Mouse (Mus musculus) forebrain, embryonic 10.5 days (tissue): ENCODE measurements around the gene Cdca7l. TPM values are rescaled to one million over a fixed set of nuclear protein-coding genes. Genes with fewer than 3 reads are reported as not detected.
A peak's percentile ranks its signal among the peaks of the same experiment; 100 is the strongest.

Source experiments
- DNase-seq: peaks from one replicate; pipeline ENCODE4 v3.0.0-alpha.2; 2017; ENCODE audit warnings: low spot score; ENCODE audit errors: extremely low spot score
- H3K27ac ChIP-seq: fragments of 300-500 bp; sonication (generic); 2 replicates; pipeline ENCODE4 v1.5.1; 2016; ENCODE audit warnings: mild to moderate bottlenecking
- H3K27me3 ChIP-seq: fragments of 300-500 bp; sonication (generic); 2 replicates; pipeline ENCODE4 v1.6.1; 2016; ENCODE audit warnings: mild to moderate bottlenecking; ENCODE audit not compliant: poor library complexity, severe bottlenecking
- H3K36me3 ChIP-seq: fragments of 300-500 bp; sonication (generic); replicated peaks from 2 replicates; pipeline ENCODE4 v1.6.1; 2016; ENCODE audit warnings: mild to moderate bottlenecking, moderate library complexity
- H3K4me1 ChIP-seq: fragments of 300-500 bp; sonication (generic); 2 replicates; pipeline ENCODE4 v1.6.1; 2016
- H3K4me3 ChIP-seq: fragments of 300-500 bp; sonication (generic); 2 replicates; pipeline ENCODE4 v1.5.1; 2016; ENCODE audit warnings: mild to moderate bottlenecking, moderate library complexity
- H3K9me3 ChIP-seq: fragments of 300-500 bp; sonication (generic); 2 replicates; pipeline ENCODE4 v1.6.1; 2016; ENCODE audit warnings: mild to moderate bottlenecking, moderate library complexity
- WGBS: fragments of 180-500 bp; shearing (Covaris S2); methylation state at CpG from one replicate; pipeline ENCODE4 v1.1.7; 2016; 5-methylcytosine and 5-hydroxymethylcytosine counted together
- polyA plus RNA-seq: library from polyadenylated mRNA; unstranded; fragments of >200 nt; fragmentation: Nextera tagmentation; extraction: Ambion mirVana; gene quantifications from 2 replicates; pipeline ENCODE4 v1.2.1, GENCODE M21; 2016

Cdca7l gene
- polyA plus RNA-seq, 1 experiment from 2014 or later: 74.2 TPM

DNA sequence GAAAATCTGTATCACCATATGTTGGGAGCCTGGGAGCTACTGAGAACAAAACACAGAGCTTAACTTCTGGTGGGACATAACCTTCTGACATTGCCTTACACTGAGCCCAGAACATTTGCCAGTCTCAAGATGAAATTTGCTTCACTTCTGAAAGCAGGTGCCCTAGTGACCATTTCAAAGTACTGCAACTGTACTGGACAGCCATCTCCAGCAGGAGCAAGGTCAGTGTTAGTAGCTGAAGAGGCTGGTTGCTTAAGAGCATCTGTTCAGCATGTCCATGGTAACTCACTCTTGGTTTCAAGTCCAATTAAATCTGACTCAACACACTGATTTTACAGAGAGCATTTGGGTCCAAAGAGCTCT lies 16.8 kb downstream of the Cdca7l start:
- DNase-seq: no peak
- peaks cover 13% of the 10 kb centered on the region for H3K27me3 ChIP-seq
- no peak overlapping the region for H3K4me3 ChIP-seq
- H3K9me3 ChIP-seq: no peaks in the 10 kb centered on the region
- no peaks in the 10 kb centered on the region for H3K36me3 ChIP-seq
- no peak overlapping the region for H3K27ac ChIP-seq
- no peaks in the 10 kb centered on the region for H3K4me1 ChIP-seq

DNA sequence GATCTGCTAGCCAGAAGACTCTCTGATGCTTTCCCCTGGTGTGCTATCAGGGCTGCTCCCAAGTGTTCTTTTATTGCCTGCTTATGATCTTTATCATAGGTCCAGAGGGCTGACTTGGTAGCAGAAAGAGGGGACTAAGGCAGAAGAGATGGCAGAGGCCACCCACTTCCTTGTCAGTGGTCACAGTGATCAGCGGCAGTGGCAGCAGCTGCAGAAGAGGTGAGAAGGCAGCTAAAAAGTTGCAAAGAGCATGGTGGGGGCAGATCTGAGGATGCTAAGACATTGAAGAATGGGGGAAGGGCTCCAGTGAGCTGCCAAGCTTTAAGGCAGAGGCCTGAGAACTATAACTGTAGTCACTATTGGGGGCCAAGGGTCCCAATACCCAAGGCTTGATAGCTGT lies 17.3 kb downstream of the Cdca7l start:
- H3K27me3 ChIP-seq: peaks cover 13% of the 10 kb centered on the region
- no peaks in the 10 kb centered on the region for H3K36me3 ChIP-seq
- 83% methylated on average over 1 of the region's 1 CpGs for WGBS

DNA sequence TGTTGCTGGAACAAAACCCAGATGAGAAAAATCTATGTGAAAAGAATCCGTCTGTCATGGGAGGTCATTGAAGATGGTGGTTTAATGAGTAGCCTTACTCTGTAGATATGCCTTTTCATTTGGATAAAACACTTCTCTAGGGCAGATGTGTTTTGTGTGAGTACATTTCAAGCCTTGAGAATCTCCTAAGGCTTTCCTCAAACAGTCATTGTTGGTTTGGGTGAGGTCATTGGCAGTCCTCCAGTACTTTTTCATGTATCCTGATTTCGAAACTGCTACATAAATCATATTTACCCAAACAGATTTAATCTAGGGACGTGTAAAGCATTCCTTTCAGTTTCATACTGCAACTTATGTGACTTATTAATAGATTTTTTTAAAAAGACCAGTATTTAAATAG lies 24.3 kb downstream of the Cdca7l start:
- H3K9me3 ChIP-seq: no peaks in the 10 kb centered on the region
- DNase-seq: no peak
- H3K27me3 ChIP-seq: no peaks in the 10 kb centered on the region
- H3K4me3 ChIP-seq: no peak overlapping the region
- WGBS: 92% methylated on average over 3 of the region's 3 CpGs
- H3K36me3 ChIP-seq: no peaks in the 10 kb centered on the region
- no peak overlapping the region for H3K27ac ChIP-seq
- H3K4me1 ChIP-seq: no peaks in the 10 kb centered on the region

More for the DNA sequence above, 17.3 kb downstream of the Cdca7l start:
- H3K4me3 ChIP-seq: no peak overlapping the region
- no peaks in the 10 kb centered on the region for H3K9me3 ChIP-seq
- no peak for DNase-seq
- no peaks in the 10 kb centered on the region for H3K4me1 ChIP-seq
- no peak overlapping the region for H3K27ac ChIP-seq

GRCm38 (mm10) chr12:117831351-117831961 lies 27.4 kb downstream of the Cdca7l start:
- Histone ChIP-seq H3K27me3 (no peaks in the 10 kb centered on the region), H3K27ac (no peak overlapping the region), H3K4me1 (no peaks in the 10 kb centered on the region), H3K4me3 (no peak overlapping the region), H3K9me3 (no peaks in the 10 kb centered on the region), H3K36me3 (no peaks in the 10 kb centered on the region)
- WGBS: 83% methylated on average over 8 of the region's 8 CpGs
- no peak for DNase-seq

DNA sequence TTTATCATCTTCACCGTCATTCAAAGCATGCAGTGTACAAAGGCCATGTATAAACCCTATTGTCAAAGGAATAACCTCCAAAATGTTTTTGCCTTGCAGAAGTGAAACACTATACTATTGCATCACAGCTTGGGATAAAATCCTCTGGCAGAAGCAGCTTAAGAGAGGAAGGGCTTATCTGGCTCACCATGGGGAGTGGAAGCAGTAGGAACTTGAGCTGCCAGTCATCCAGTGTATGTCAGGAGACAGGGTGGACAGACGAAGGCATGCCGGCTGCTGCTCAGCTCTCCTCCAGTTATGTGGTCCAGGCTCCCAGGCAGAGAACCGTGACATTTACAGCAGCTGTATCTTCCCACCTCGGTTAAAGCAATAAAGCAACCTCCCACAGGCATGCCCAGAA lies 28.1 kb downstream of the Cdca7l start:
- WGBS: 70% methylated on average over 5 of the region's 5 CpGs
- DNase-seq: no peak
- H3K36me3 ChIP-seq: no peaks in the 10 kb centered on the region
- H3K4me3 ChIP-seq: no peak overlapping the region
- no peaks in the 10 kb centered on the region for H3K27me3 ChIP-seq
- no peaks in the 10 kb centered on the region for H3K9me3 ChIP-seq
- no peaks in the 10 kb centered on the region for H3K4me1 ChIP-seq
- no peak overlapping the region for H3K27ac ChIP-seq

- WGBS: 83% methylated on average over 2 of the region's 2 CpGs
- H3K27ac ChIP-seq: no peak overlapping the region
- no peaks in the 10 kb centered on the region for H3K9me3 ChIP-seq
- no peaks in the 10 kb centered on the region for H3K4me1 ChIP-seq
- no peaks in the 10 kb centered on the region for H3K27me3 ChIP-seq
- no peaks in the 10 kb centered on the region for H3K36me3 ChIP-seq
- no peak for DNase-seq
- no peak overlapping the region for H3K4me3 ChIP-seq
These were observed 30.6 kb downstream of the Cdca7l start for GRCm38 (mm10) chr12:117834652-117835051.

GRCm38 (mm10) chr12:117835371-117835770 lies 31.3 kb downstream of the Cdca7l start:
- no peak for DNase-seq
- no peaks in the 10 kb centered on the region for H3K4me1 ChIP-seq
- no peak overlapping the region for H3K27ac ChIP-seq
- WGBS: 80% methylated on average over 10 of the region's 10 CpGs
- H3K27me3 ChIP-seq: no peaks in the 10 kb centered on the region
- H3K9me3 ChIP-seq: no peaks in the 10 kb centered on the region
- no peak overlapping the region for H3K4me3 ChIP-seq
- H3K36me3 ChIP-seq: no peaks in the 10 kb centered on the region

DNA sequence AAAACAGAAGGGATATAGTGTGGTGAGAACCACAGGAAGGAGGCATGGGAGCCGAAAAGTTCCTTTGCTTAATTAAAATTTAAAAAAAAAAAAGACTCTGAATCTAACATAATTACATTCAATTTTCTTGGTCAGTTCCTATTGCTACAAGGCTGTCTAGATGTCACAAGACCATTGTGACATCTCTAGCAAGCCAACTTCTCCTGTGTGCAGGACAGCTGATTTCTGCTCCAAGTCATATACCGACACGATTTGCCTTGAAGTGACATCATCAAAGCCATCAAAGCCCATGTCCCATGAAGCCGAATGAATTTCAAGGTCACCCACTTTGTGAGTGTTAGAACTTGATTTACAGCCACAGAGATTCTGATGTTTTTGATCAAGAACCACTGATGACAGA lies 33.3 kb downstream of the Cdca7l start:
- Histone ChIP-seq H3K4me1 (no peaks in the 10 kb centered on the region), H3K27me3 (peaks cover 11% of the 10 kb centered on the region), H3K27ac (no peak overlapping the region), H3K4me3 (no peak overlapping the region), H3K9me3 (no peaks in the 10 kb centered on the region), H3K36me3 (no peaks in the 10 kb centered on the region)
- 90% methylated on average over 4 of the region's 4 CpGs for WGBS
- no peak for DNase-seq

DNA sequence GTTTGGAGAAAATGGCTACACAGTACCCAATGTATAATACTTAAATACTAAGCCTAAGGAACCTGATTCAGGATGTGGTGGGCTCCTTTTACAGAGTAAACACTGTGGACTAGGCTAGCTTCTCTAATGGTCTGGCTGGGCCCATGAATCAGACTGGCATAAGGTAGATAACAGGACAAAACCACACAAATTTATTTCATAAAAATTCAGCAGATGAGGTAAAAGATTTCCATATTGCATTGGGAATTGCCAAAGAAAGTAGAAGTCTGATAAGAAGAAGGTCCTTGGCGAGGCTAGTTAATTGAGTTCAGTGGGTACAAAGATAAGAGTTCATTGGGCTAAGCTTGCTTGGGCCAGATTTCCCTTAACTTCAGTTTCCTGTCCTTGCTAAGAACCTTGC lies 36.6 kb downstream of the Cdca7l start:
- WGBS: 87% methylated on average over 1 of the region's 1 CpGs
- Histone ChIP-seq H3K4me3 (no peak overlapping the region), H3K27me3 (peaks cover 16% of the 10 kb centered on the region), H3K4me1 (peaks cover 29% of the 10 kb centered on the region), H3K27ac (no peak overlapping the region), H3K9me3 (no peaks in the 10 kb centered on the region), H3K36me3 (no peaks in the 10 kb centered on the region)
- no peak for DNase-seq

DNA sequence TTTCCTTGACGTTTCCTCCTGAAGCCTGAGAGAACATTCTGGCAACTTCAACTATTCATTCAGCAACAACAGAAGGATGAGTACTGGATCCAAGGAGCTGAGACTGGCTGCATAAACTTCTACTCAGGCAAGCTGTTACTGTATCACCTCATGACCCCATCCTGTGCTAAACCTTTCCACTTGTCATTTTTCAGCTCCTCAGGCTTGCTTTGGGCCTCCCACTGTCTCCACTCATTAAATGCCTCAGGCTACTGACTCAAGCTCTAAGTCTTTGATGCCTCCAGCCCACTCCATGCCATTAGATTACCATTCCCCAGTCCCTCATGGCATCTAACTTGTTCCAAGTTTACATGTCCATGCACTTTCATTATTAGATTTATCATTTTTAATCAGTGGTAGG lies 38.6 kb downstream of the Cdca7l start:
- DNase-seq: no peak
- no peaks in the 10 kb centered on the region; the same call in 1 of the 2 replicates for H3K36me3 ChIP-seq
- H3K9me3 ChIP-seq: no peaks in the 10 kb centered on the region
- H3K4me3 ChIP-seq: peak overlapping the region; percentile 68
- H3K27me3 ChIP-seq: peaks cover 16% of the 10 kb centered on the region
- 90% methylated on average over 1 of the region's 1 CpGs for WGBS
- H3K4me1 ChIP-seq: peaks cover 33% of the 10 kb centered on the region
- peak overlapping the region; percentile 99 for H3K27ac ChIP-seq

- WGBS: under 1% methylated on average over 75 of the region's 75 CpGs
These were observed 39.4 kb downstream of the Cdca7l start for GRCm38 (mm10) chr12:117843302-117844074.

GRCm38 (mm10) chr12:117844075-117844408 lies 40.0 kb downstream of the Cdca7l start:
- H3K4me1 ChIP-seq: peaks cover 33% of the 10 kb centered on the region
- no peaks in the 10 kb centered on the region for H3K9me3 ChIP-seq
- peak overlapping the region; percentile 68 for H3K4me3 ChIP-seq
- peak overlapping the region; percentile 99 for H3K27ac ChIP-seq
- DNase-seq: no peak
- peaks cover 5% of the 10 kb centered on the region for H3K36me3 ChIP-seq
- 0% methylated on average over 15 of the region's 15 CpGs for WGBS
- peaks cover 21% of the 10 kb centered on the region for H3K27me3 ChIP-seq

More at GRCm38 (mm10) chr12:117843302-117844074, 39.4 kb downstream of the Cdca7l start:
- H3K4me3 ChIP-seq: peak overlapping the region; percentile 68
- peak overlapping the region; percentile 99 for H3K27ac ChIP-seq
- H3K27me3 ChIP-seq: peaks cover 17% of the 10 kb centered on the region
- DNase-seq: peak; percentile 82
- H3K9me3 ChIP-seq: no peaks in the 10 kb centered on the region
- peaks cover 33% of the 10 kb centered on the region for H3K4me1 ChIP-seq
- peaks cover 1% of the 10 kb centered on the region for H3K36me3 ChIP-seq

DNA sequence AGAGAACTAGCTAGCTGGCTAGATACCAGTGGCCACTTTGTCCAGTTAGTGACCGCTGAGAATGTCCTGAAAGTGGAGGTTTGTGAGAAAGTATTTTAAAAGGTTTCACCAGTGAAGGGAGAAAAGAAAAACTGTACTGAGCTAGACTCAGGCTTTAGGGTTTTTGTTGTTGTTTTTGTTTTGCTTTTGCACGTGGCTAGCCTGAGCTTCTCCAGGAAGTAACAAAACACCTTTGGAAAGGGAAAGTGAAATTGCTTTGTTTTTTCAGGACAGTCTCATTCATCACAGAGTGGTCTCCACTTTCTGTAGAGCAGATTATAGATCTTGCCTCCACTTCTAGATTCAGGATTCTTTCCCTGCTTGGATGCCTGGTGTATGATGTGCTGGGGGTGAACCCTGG lies 40.8 kb downstream of the Cdca7l start:
- Histone ChIP-seq H3K36me3 (peaks cover 5% of the 10 kb centered on the region), H3K27me3 (peaks cover 21% of the 10 kb centered on the region), H3K4me1 (peaks cover 36% of the 10 kb centered on the region), H3K4me3 (peak overlapping the region; percentile 68), H3K27ac (peak overlapping the region; percentile 99), H3K9me3 (no peaks in the 10 kb centered on the region)
- DNase-seq: no peak
- 24% methylated on average over 2 of the region's 2 CpGs for WGBS
